Mouse (Mus musculus) urinary bladder, adult 2 months (tissue): ENCODE measurements around the gene Mus81. TPM values are rescaled to one million over a fixed set of nuclear protein-coding genes. Genes with fewer than 3 reads are reported as not detected.

Source experiments
- DNase-seq: peaks from one replicate; pipeline ENCODE4 v3.0.0; 2022; ENCODE audit warnings: low spot score
- polyA plus RNA-seq: library from polyadenylated mRNA; depleted of rRNA; stranded (reverse); fragments of >200 nt; gene quantifications from 2 replicates; pipeline ENCODE4 v1.2.3, GENCODE M21; 2012

Mus81 gene
- polyA plus RNA-seq, 1 experiment: 32.8 TPM

- DNase-seq: no peak
Measured at GRCm38 (mm10) chr19:5471846-5472245, 16.4 kb downstream of the Mus81 start.

GRCm38 (mm10) chr19:5468374-5468773 lies 19.8 kb downstream of the Mus81 start, which contains the start of gene Ctsw:
Ctsw (minus strand) TSS chr19:5468507.
- DNase-seq: no peak

- DNase-seq: no peak
Measured at GRCm38 (mm10) chr19:5466916-5467500, 21.2 kb downstream of the Mus81 start.

GRCm38 (mm10) chr19:5465037-5465436 lies 23.2 kb downstream of the Mus81 start:
- no peak for DNase-seq

- DNase-seq: no peak
Measured at GRCm38 (mm10) chr19:5463791-5464562, 24.2 kb downstream of the Mus81 start.

GRCm38 (mm10) chr19:5463212-5463611 lies 25.0 kb downstream of the Mus81 start:
- no peak for DNase-seq

- no peak for DNase-seq
Measured at GRCm38 (mm10) chr19:5461411-5461810, 26.8 kb downstream of the Mus81 start.

- DNase-seq: peak; percentile 79
Measured at GRCm38 (mm10) chr19:5460465-5460911, 27.7 kb downstream of the Mus81 start, which contains the start of gene Fibp. Fibp (plus strand) TSS chr19:5460615.

- DNase-seq: no peak
Measured at GRCm38 (mm10) chr19:5459896-5460295, 28.3 kb downstream of the Mus81 start.

- DNase-seq: no peak
Measured at GRCm38 (mm10) chr19:5459019-5459418, 29.2 kb downstream of the Mus81 start.

GRCm38 (mm10) chr19:5457746-5458442 lies 30.3 kb downstream of the Mus81 start, which contains the start of gene Ccdc85b:
Ccdc85b (minus strand) TSS chr19:5457894.
- no peak for DNase-seq

- DNase-seq: peak; percentile 90
Measured at GRCm38 (mm10) chr19:5456922-5457745, 31.1 kb downstream of the Mus81 start.

- DNase-seq: no peak
Measured at GRCm38 (mm10) chr19:5456241-5456921, 31.8 kb downstream of the Mus81 start.

- no peak for DNase-seq
Measured at GRCm38 (mm10) chr19:5455568-5455967, 32.6 kb downstream of the Mus81 start.

- DNase-seq: no peak
Measured at GRCm38 (mm10) chr19:5455037-5455436, 33.2 kb downstream of the Mus81 start.

- no peak for DNase-seq
Measured at GRCm38 (mm10) chr19:5451766-5452165, 36.4 kb downstream of the Mus81 start.

- DNase-seq: no peak
Measured at GRCm38 (mm10) chr19:5449673-5450072, 38.5 kb downstream of the Mus81 start.

GRCm38 (mm10) chr19:5448354-5449150 lies 39.6 kb downstream of the Mus81 start:
- DNase-seq: no peak

GRCm38 (mm10) chr19:5447515-5448353 lies 40.5 kb downstream of the Mus81 start, which contains the start of gene Fosl1:
Fosl1 (plus strand) TSS chr19:5447547.
- peak; percentile 62 for DNase-seq
